Mouse (Mus musculus) small intestine, adult 2 months (tissue): ENCODE results near the gene Trim67. TPM values are rescaled to one million over a fixed set of nuclear protein-coding genes. Genes with fewer than 3 reads are reported as not detected.

Source experiments
- H3K27ac ChIP-seq: fragments of 200-500 bp; 2 replicates; pipeline ENCODE4 v1.5.1; 2012; ENCODE audit warnings: low read depth, low read length, control low read depth, inconsistent platforms; ENCODE audit not compliant: insufficient read depth
- H3K27me3 ChIP-seq: fragments of 200-500 bp; 2 replicates; pipeline ENCODE4 v1.6.1; 2012; ENCODE audit warnings: mild to moderate bottlenecking, moderate library complexity, low read length, inconsistent platforms; ENCODE audit not compliant: control insufficient read depth, insufficient read depth
- H3K36me3 ChIP-seq: fragments of 200-500 bp; 2 replicates; pipeline ENCODE4 v1.6.1; 2012; ENCODE audit warnings: mild to moderate bottlenecking, low read length, control low read depth, inconsistent platforms; ENCODE audit not compliant: control insufficient read depth, insufficient read depth
- H3K4me1 ChIP-seq: fragments of 200-500 bp; 2 replicates; pipeline ENCODE4 v1.6.1; 2012; ENCODE audit warnings: low read length, inconsistent platforms, mixed read lengths; ENCODE audit not compliant: control insufficient read depth, insufficient read depth, insufficient read length
- H3K4me3 ChIP-seq: fragments of 200-500 bp; 2 replicates; pipeline ENCODE4 v1.5.1; 2012; ENCODE audit warnings: low read depth, mild to moderate bottlenecking, control low read depth, inconsistent platforms, low read length, moderate library complexity
- CTCF ChIP-seq: fragments of 200-500 bp; IDR thresholded peaks from 2 replicates; pipeline ENCODE4 v1.5.1; 2012; ENCODE audit warnings: low read depth, mild to moderate bottlenecking, control low read depth, inconsistent platforms, low read length, moderate library complexity, mixed read lengths; ENCODE audit not compliant: insufficient replicate concordance, insufficient read length; ENCODE audit errors: extremely low read depth
- POLR2A ChIP-seq: fragments of 200-500 bp; IDR thresholded peaks from 2 replicates; pipeline ENCODE4 v1.6.1; 2012; ENCODE audit warnings: low read depth, mild to moderate bottlenecking, control low read depth, inconsistent platforms, low read length, moderate library complexity
- WGBS: fragments of 180-500 bp; shearing (Covaris S2); methylation state at CpG from one replicate; pipeline ENCODE4 v1.1.7; 2018; 5-methylcytosine and 5-hydroxymethylcytosine counted together
- polyA plus RNA-seq: library from polyadenylated mRNA; depleted of rRNA; stranded (reverse); fragments of >200 nt; gene quantifications from 2 replicates; pipeline ENCODE4 v1.2.3, GENCODE M21; 2012; rRNA removed

Trim67 gene
- 0.05 and 0.09 TPM in 2 replicates for polyA plus RNA-seq

GRCm38 (mm10) chr8:124792708-124793107 lies at the start of gene Trim67:
TSS of gene Trim67 (plus strand) at chr8:124793092.
- under 1% methylated on average over 39 of the region's 39 CpGs for WGBS
- no peak for TF ChIP-seq POLR2A
- no peak for TF ChIP-seq CTCF

GRCm38 (mm10) chr8:124746661-124747060 lies 46.2 kb upstream of the Trim67 start:
- TF ChIP-seq POLR2A: no peak
- TF ChIP-seq CTCF: no peak
- Histone ChIP-seq H3K27me3 (peaks cover 17% of the 10 kb centered on the region), H3K4me3 (no peak overlapping the region), H3K4me1 (peaks cover 7% of the 10 kb centered on the region), H3K36me3 (no peaks in the 10 kb centered on the region), H3K27ac (no peak overlapping the region)
- WGBS: 31% methylated on average over 13 of the region's 13 CpGs

More at GRCm38 (mm10) chr8:124792708-124793107, at the start of gene Trim67:
- Histone ChIP-seq H3K36me3 (no peaks in the 10 kb centered on the region), H3K27ac (no peak within 1 kb of the TSS), H3K4me1 (peaks cover 12% of the 10 kb centered on the region), H3K4me3 (peak within 1 kb of the TSS; percentile 54), H3K27me3 (peaks cover 37% of the 10 kb centered on the region)

- TF ChIP-seq POLR2A: no peak
- TF ChIP-seq CTCF: no peak
- H3K27ac ChIP-seq: no peak overlapping the region
- WGBS: 1% methylated on average over 31 of the region's 31 CpGs
- H3K4me1 ChIP-seq: peaks cover 13% of the 10 kb centered on the region
- H3K27me3 ChIP-seq: peaks cover 23% of the 10 kb centered on the region
- no peaks in the 10 kb centered on the region for H3K36me3 ChIP-seq
- peak overlapping the region; percentile 87 for H3K4me3 ChIP-seq
These were observed 41.7 kb upstream of the Trim67 start for GRCm38 (mm10) chr8:124751191-124751590.

- Histone ChIP-seq H3K27me3 (peaks cover 23% of the 10 kb centered on the region), H3K4me1 (peaks cover 13% of the 10 kb centered on the region), H3K36me3 (no peaks in the 10 kb centered on the region), H3K4me3 (peak within 1 kb of the TSS; percentile 87), H3K27ac (no peak within 1 kb of the TSS)
- 2% methylated on average over 38 of the region's 41 CpGs for WGBS
- TF ChIP-seq POLR2A (no peak), CTCF (no peak)
These were observed 41.2 kb upstream of the Trim67 start, which contains the start of gene Fam89a for GRCm38 (mm10) chr8:124751709-124752173. TSS of gene Fam89a (minus strand) at chr8:124751832.

- no peak overlapping the region for H3K27ac ChIP-seq
- peaks cover 23% of the 10 kb centered on the region for H3K27me3 ChIP-seq
- WGBS: 46% methylated on average over 21 of the region's 21 CpGs
- no peaks in the 10 kb centered on the region for H3K36me3 ChIP-seq
- H3K4me1 ChIP-seq: peaks cover 13% of the 10 kb centered on the region
- TF ChIP-seq POLR2A (no peak), CTCF (no peak)
- H3K4me3 ChIP-seq: no peak overlapping the region
These were observed 40.5 kb upstream of the Trim67 start for GRCm38 (mm10) chr8:124752325-124752862.

- no peak for TF ChIP-seq CTCF
- no peak for TF ChIP-seq POLR2A
- Histone ChIP-seq H3K36me3 (no peaks in the 10 kb centered on the region), H3K27ac (no peak overlapping the region), H3K4me3 (no peak overlapping the region), H3K4me1 (peaks cover 13% of the 10 kb centered on the region), H3K27me3 (peaks cover 21% of the 10 kb centered on the region)
- WGBS: 18% methylated on average over 11 of the region's 11 CpGs
These were observed 38.6 kb upstream of the Trim67 start for GRCm38 (mm10) chr8:124754101-124754791.

- 28% methylated on average over 4 of the region's 4 CpGs for WGBS
- TF ChIP-seq CTCF (no peak), POLR2A (no peak)
- H3K27me3 ChIP-seq: peaks cover 21% of the 10 kb centered on the region
- no peaks in the 10 kb centered on the region for H3K36me3 ChIP-seq
- H3K4me1 ChIP-seq: peaks cover 13% of the 10 kb centered on the region
- no peak overlapping the region for H3K4me3 ChIP-seq
- no peak overlapping the region for H3K27ac ChIP-seq
These were observed 38.1 kb upstream of the Trim67 start for GRCm38 (mm10) chr8:124754792-124755190.
